Mouse (Mus musculus): Measurements from ENCODE around the gene Rnh1. TPM values are rescaled to one million over a fixed set of nuclear protein-coding genes. Genes with fewer than 3 reads are reported as not detected.

The Rnh1 gene
- polyA plus RNA-seq, 1 experiment from 2014 or later, result 122 TPM

DNA sequence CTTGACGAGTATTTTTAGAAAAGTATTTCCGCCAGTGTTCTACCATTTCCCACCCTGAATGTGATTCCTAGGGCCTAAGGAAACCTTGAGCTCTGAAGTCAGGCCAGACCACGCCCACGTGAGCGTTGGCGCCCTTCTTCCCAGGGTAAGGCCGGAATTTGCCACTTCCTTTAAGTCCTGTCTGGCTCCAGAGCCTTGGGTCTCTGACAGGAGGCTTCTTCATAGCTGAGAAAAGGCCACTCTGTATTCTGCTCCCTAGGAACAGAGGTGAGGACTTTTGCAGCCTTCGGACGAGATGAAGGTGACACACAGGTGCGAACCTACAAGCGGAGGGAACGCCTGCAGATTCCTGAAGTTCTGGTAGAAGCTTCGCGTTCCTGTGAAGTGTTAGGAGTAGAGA, 50.4 kb downstream of the Rnh1 start, which contains the start of gene Ptdss2:
Gene Ptdss2 (plus strand): TSS at position 138 of the 400 bp plus-strand sequence.
- H3K27ac ChIP-seq, result peak within 1 kb of the TSS; percentile 92
- no peaks in the 10 kb centered on the region for H3K9me3 ChIP-seq (replicated peaks)
- peaks cover 14% of the 10 kb centered on the region for H3K4me1 ChIP-seq
- peak within 1 kb of the TSS; percentile 69 for H3K9ac ChIP-seq
- ATAC-seq (replicated peaks; ENCODE audit: low FRiP score), result no peak
- H3K4me2 ChIP-seq, result peak within 1 kb of the TSS; percentile 76
- H3K27me3 ChIP-seq, result 0 out of 2 replicates have a peak, but pooled peaks cover 4% of the 10 kb centered on the region
- 44% methylated on average over 14 of the region's 14 CpGs for WGBS
- no peaks in the 10 kb centered on the region for H3K36me3 ChIP-seq
- H3K4me3 ChIP-seq (replicated peaks), result peak within 1 kb of the TSS; percentile 57

DNA sequence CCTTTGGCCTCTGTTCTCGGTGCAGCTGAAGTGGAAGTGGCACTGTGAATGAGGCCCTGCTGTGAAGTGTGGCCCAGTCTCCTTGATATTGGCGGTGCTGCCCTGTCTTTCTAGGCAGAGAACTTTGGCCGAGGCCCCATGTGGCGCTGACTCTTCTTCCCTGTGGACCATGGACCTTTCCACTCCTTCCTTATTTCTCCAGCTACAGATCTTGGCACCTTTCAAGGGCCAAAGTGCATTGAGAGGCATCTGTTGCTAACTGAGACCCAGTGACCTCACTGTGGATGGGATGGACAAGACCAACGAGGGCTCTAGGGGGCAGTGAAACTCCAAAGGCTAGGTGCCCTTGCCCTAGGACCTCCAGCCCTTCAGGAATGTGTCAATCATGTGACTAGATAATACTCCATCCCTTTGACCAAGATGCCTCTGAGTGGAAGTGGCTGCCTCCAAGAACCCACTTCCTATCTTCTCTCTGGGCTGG, 51.6 kb downstream of the Rnh1 start:
- no peaks in the 10 kb centered on the region for H3K36me3 ChIP-seq
- peaks cover 14% of the 10 kb centered on the region for H3K4me1 ChIP-seq
- WGBS, result 77% methylated on average over 5 of the region's 5 CpGs
- H3K27me3 ChIP-seq, result 0 out of 2 replicates have a peak, but pooled peaks cover 4% of the 10 kb centered on the region
- no peak for ATAC-seq (replicated peaks; ENCODE audit: low FRiP score)
- H3K4me2 ChIP-seq, result no peak overlapping the region
- 0 out of 2 replicates have a peak overlapping the region, but pooled peaks have one; percentile 22 for H3K27ac ChIP-seq
- no peak overlapping the region for H3K4me3 ChIP-seq (replicated peaks)
- no peaks in the 10 kb centered on the region for H3K9me3 ChIP-seq (replicated peaks)
- no peak overlapping the region for H3K9ac ChIP-seq

DNA sequence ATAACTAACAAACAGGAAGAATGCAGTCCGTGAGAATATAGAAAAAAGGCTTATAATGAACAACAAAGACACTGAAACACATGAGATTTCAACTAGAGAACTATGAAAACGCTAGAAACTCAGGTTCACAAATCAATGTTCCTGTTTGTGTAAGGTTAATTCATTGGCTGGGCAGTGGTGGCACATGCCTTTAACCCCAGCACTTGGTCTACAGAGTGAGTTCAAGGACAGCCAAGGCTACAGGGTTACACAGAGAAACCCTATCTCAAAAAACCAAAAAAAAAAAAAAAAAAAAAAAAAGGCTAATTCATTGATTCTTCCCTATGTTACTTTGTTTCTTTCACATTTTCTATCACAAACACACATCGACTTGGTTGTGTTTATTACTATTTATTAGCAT, 52.1 kb downstream of the Rnh1 start:
- 76% methylated on average over 3 of the region's 3 CpGs for WGBS
- Histone ChIP-seq H3K9me3 (replicated peaks) (no peaks in the 10 kb centered on the region), H3K4me2 (no peak overlapping the region), H3K4me3 (replicated peaks) (no peak overlapping the region), H3K9ac (no peak overlapping the region), H3K27me3 (0 out of 2 replicates have a peak, but pooled peaks cover 4% of the 10 kb centered on the region), H3K4me1 (peaks cover 14% of the 10 kb centered on the region), H3K27ac (0 out of 2 replicates have a peak overlapping the region, but pooled peaks have one; percentile 22), H3K36me3 (no peaks in the 10 kb centered on the region)
- no peak for ATAC-seq (replicated peaks; ENCODE audit: low FRiP score)

DNA sequence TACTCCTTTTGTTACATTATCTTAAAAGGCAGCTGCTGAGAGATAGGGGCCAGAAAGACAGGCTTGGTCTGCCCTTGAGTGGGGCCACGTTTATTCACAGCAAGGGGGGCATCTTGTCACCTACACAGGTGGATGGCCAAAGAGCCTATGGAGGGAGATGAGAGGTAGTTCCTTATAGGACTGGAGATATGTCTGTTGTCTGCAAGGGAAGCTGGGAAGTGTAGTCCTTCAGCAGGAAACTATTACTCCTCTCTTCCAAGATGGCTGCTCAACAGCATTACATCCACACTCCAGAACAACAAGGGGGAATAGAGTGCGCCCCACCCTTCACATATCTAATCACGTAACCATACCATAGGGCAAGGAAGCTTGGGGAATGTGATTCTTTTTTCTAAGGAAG, 53.2 kb downstream of the Rnh1 start:
- H3K4me2 ChIP-seq, result no peak overlapping the region
- ATAC-seq (replicated peaks; ENCODE audit: low FRiP score), result no peak
- H3K4me1 ChIP-seq, result peaks cover 14% of the 10 kb centered on the region
- no peaks in the 10 kb centered on the region for H3K36me3 ChIP-seq
- H3K9me3 ChIP-seq (replicated peaks), result no peaks in the 10 kb centered on the region
- H3K9ac ChIP-seq, result no peak overlapping the region
- no peak overlapping the region for H3K27ac ChIP-seq
- WGBS, result 73% methylated on average over 3 of the region's 3 CpGs
- no peak overlapping the region for H3K4me3 ChIP-seq (replicated peaks)
- 0 out of 2 replicates have a peak, but pooled peaks cover 4% of the 10 kb centered on the region for H3K27me3 ChIP-seq

DNA sequence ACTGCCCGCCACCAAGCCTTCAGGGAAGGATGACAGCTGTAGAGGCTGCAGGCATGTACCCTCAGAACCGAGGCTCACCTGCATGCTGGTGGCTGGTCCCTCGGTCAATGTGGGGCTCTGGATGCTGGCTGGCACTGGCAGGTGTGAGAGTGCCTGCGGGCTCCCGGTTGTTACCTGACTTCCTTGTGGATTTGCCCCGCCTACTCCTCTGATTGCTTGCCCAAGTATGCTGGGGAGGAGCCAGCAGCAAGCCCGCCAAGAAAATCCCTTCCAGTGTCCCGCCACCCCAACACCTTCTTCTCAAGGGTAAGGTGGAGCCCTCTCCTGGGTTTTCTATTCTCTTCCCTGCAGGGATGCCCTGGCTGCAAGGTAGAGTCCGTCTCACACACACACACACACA, 55.0 kb downstream of the Rnh1 start, which contains the start of gene Ano9:
Gene Ano9 (minus strand): TSS at position 171 of the 400 bp plus-strand sequence.
- peaks cover 8% of the 10 kb centered on the region for H3K4me1 ChIP-seq
- peak within 1 kb of the TSS; percentile 25 for H3K9ac ChIP-seq
- H3K4me3 ChIP-seq (replicated peaks), result peak within 1 kb of the TSS; percentile 21
- peak within 1 kb of the TSS; percentile 50 for H3K4me2 ChIP-seq
- H3K9me3 ChIP-seq (replicated peaks), result no peaks in the 10 kb centered on the region
- no peaks in the 10 kb centered on the region for H3K36me3 ChIP-seq
- 13% methylated on average over 9 of the region's 9 CpGs for WGBS
- no peak within 1 kb of the TSS for H3K27ac ChIP-seq
- ATAC-seq (replicated peaks; ENCODE audit: low FRiP score), result peak; percentile 53
- H3K27me3 ChIP-seq, result 0 out of 2 replicates have a peak, but pooled peaks cover 4% of the 10 kb centered on the region

DNA sequence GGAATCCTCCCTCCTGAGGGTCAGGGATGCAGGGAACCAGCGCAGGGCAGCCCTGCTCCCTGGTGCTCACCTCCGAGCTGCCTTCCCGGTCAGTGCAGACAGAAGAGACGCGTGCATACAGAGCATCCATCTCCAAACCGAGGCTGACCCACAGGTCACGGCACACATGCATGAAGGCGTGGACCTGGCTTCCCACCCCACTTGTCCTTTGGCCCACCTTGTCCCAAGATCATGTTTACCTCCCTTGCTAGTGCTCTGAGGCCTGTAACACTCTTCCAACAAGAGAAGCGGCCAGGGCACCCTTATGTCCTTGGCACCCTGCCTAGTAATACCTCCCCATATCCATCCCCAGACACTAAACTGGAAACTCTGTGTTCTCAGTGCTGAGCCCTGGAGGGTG, 56.8 kb downstream of the Rnh1 start:
- Histone ChIP-seq H3K9me3 (replicated peaks) (no peaks in the 10 kb centered on the region), H3K4me2 (no peak overlapping the region), H3K36me3 (no peaks in the 10 kb centered on the region), H3K27me3 (0 out of 2 replicates have a peak, but pooled peaks cover 4% of the 10 kb centered on the region), H3K27ac (no peak overlapping the region), H3K9ac (no peak overlapping the region), H3K4me1 (0 out of 2 replicates have a peak, but pooled peaks cover 2% of the 10 kb centered on the region), H3K4me3 (replicated peaks) (no peak overlapping the region)
- 84% methylated on average over 9 of the region's 9 CpGs for WGBS
- no peak for ATAC-seq (replicated peaks; ENCODE audit: low FRiP score)

MicroRNA genes within 50 kb of the gene (microRNA counts, 519-probe panel; counts per million panel counts)
- 2,841 counts per million, percentile 72 among the panel's probes with 10 or more counts for microRNA mmu-miR-210

Small RNA genes within 50 kb of the gene (microRNA-seq; reads per million reads assigned to microRNA genes)
- gene Mir210, result 291 reads per million, percentile 69 among the genes with 10 or more reads in this experiment

Other genes with a start within 250 kb of the Rnh1 start
- 19.5 and 23.5 TPM in 2 replicates for gene Pgghg, start 231.5 kb downstream of the Rnh1 start, polyA plus RNA-seq (2015; fragmentation: Nextera tagmentation; extraction: Ambion mirVana)
- 4.3 and 21.7 TPM in 2 replicates for gene Ifitm5, start 222.6 kb downstream of the Rnh1 start, polyA plus RNA-seq (2015; fragmentation: Nextera tagmentation; extraction: Ambion mirVana)
- 0.39 TPM in 1 of 2 replicates, not detected in the other for gene Gm45717, start 216.9 kb downstream of the Rnh1 start, polyA plus RNA-seq (2015; fragmentation: Nextera tagmentation; extraction: Ambion mirVana)
- gene Ifitm2, start 216.9 kb downstream of the Rnh1 start, polyA plus RNA-seq (2015; fragmentation: Nextera tagmentation; extraction: Ambion mirVana), result 897 and 954 TPM in 2 replicates
- 55.2 and 59.7 TPM in 2 replicates for gene Ifitm1, start 205.6 kb downstream of the Rnh1 start, polyA plus RNA-seq (2015; fragmentation: Nextera tagmentation; extraction: Ambion mirVana)
- gene Ifitm3, start 162.1 kb downstream of the Rnh1 start, polyA plus RNA-seq (2015; fragmentation: Nextera tagmentation; extraction: Ambion mirVana), result 187 and 205 TPM in 2 replicates
- gene Ifitm6, start 154.9 kb downstream of the Rnh1 start, polyA plus RNA-seq (2015; fragmentation: Nextera tagmentation; extraction: Ambion mirVana), result 1.3 and 2.2 TPM in 2 replicates
- not detected in 2 replicates for gene Gm17387, start 143.7 kb downstream of the Rnh1 start, polyA plus RNA-seq (2015; fragmentation: Nextera tagmentation; extraction: Ambion mirVana)
- gene B4galnt4, start 111.8 kb downstream of the Rnh1 start, polyA plus RNA-seq (2015; fragmentation: Nextera tagmentation; extraction: Ambion mirVana), result 12.4 and 15.4 TPM in 2 replicates
- gene Pkp3, start 94.6 kb downstream of the Rnh1 start, polyA plus RNA-seq (2015; fragmentation: Nextera tagmentation; extraction: Ambion mirVana), result 7.8 and 7.9 TPM in 2 replicates
- 20.8 and 24.7 TPM in 2 replicates for gene Sigirr, start 72.3 kb downstream of the Rnh1 start, polyA plus RNA-seq (2015; fragmentation: Nextera tagmentation; extraction: Ambion mirVana)
- gene Ano9, start 55.1 kb downstream of the Rnh1 start, polyA plus RNA-seq (2015; fragmentation: Nextera tagmentation; extraction: Ambion mirVana), result 6.0 TPM in 2 replicates
- gene Ptdss2, start 50.5 kb downstream of the Rnh1 start, polyA plus RNA-seq (2015; fragmentation: Nextera tagmentation; extraction: Ambion mirVana), result 79.9 and 83.4 TPM in 2 replicates
- 92.1 and 98.0 TPM in 2 replicates for gene Hras, start 21.1 kb upstream of the Rnh1 start, polyA plus RNA-seq (2015; fragmentation: Nextera tagmentation; extraction: Ambion mirVana)
- 10.3 and 13.9 TPM in 2 replicates for gene Lrrc56, start 21.3 kb upstream of the Rnh1 start, polyA plus RNA-seq (2015; fragmentation: Nextera tagmentation; extraction: Ambion mirVana)
- gene Lmntd2, start 41.2 kb upstream of the Rnh1 start, polyA plus RNA-seq (2015; fragmentation: Nextera tagmentation; extraction: Ambion mirVana), result 3.4 and 3.5 TPM in 2 replicates
- gene Rassf7, start 43.0 kb upstream of the Rnh1 start, polyA plus RNA-seq (2015; fragmentation: Nextera tagmentation; extraction: Ambion mirVana), result 57.5 and 66.9 TPM in 2 replicates
- 73.1 and 78.3 TPM in 2 replicates for gene Phrf1, start 55.9 kb upstream of the Rnh1 start, polyA plus RNA-seq (2015; fragmentation: Nextera tagmentation; extraction: Ambion mirVana)
- gene Irf7, start 93.6 kb upstream of the Rnh1 start, polyA plus RNA-seq (2015; fragmentation: Nextera tagmentation; extraction: Ambion mirVana), result 3.5 and 3.8 TPM in 2 replicates
- gene Cdhr5, start 103.9 kb upstream of the Rnh1 start, polyA plus RNA-seq (2015; fragmentation: Nextera tagmentation; extraction: Ambion mirVana), result 8.2 and 8.6 TPM in 2 replicates
- 41.1 and 43.5 TPM in 2 replicates for gene Sct, start 106.3 kb upstream of the Rnh1 start, polyA plus RNA-seq (2015; fragmentation: Nextera tagmentation; extraction: Ambion mirVana)
- 1.4 and 1.8 TPM in 2 replicates for gene Drd4, start 119.1 kb upstream of the Rnh1 start, polyA plus RNA-seq (2015; fragmentation: Nextera tagmentation; extraction: Ambion mirVana)
- gene Deaf1, start 154.8 kb upstream of the Rnh1 start, polyA plus RNA-seq (2015; fragmentation: Nextera tagmentation; extraction: Ambion mirVana), result 68.2 and 81.1 TPM in 2 replicates
- 52.8 and 54.4 TPM in 2 replicates for gene Tmem80, start 154.9 kb upstream of the Rnh1 start, polyA plus RNA-seq (2015; fragmentation: Nextera tagmentation; extraction: Ambion mirVana)
- gene Eps8l2, start 166.0 kb upstream of the Rnh1 start, polyA plus RNA-seq (2015; fragmentation: Nextera tagmentation; extraction: Ambion mirVana), result 33.1 and 39.6 TPM in 2 replicates
- 340 and 353 TPM in 2 replicates for gene Taldo1, start 219.3 kb upstream of the Rnh1 start, polyA plus RNA-seq (2015; fragmentation: Nextera tagmentation; extraction: Ambion mirVana)
- 61.5 and 61.8 TPM in 2 replicates for gene Gatd1, start 241.3 kb upstream of the Rnh1 start, polyA plus RNA-seq (2015; fragmentation: Nextera tagmentation; extraction: Ambion mirVana)

Data from kidney, embryonic 15.5 days (tissue).